Mouse (Mus musculus): ENCODE results near the gene Gpr157.

The Gpr157 gene

DNA sequence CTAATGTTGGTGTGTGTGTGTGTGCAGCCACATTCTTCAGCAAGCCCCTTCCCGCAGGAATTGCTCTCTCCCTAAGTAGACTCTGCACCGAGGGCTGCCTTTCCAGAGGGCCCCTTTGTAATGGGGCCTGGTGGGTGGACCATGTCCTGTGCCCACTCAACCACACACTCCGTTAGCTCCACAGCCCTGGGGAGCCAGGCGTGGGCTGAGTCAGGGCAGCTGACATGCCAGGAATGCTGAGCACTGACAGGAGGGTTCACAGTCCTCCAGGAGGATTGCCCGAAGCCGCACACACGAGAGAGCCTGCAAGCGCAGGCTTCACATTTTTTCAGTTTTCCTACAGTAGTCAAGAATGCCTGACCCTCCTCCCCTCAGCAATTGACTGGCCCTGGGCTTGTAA lies 17.0 kb upstream of the Gpr157 start:
- DNase-seq (ENCODE audit: low read depth), result no peak

DNA sequence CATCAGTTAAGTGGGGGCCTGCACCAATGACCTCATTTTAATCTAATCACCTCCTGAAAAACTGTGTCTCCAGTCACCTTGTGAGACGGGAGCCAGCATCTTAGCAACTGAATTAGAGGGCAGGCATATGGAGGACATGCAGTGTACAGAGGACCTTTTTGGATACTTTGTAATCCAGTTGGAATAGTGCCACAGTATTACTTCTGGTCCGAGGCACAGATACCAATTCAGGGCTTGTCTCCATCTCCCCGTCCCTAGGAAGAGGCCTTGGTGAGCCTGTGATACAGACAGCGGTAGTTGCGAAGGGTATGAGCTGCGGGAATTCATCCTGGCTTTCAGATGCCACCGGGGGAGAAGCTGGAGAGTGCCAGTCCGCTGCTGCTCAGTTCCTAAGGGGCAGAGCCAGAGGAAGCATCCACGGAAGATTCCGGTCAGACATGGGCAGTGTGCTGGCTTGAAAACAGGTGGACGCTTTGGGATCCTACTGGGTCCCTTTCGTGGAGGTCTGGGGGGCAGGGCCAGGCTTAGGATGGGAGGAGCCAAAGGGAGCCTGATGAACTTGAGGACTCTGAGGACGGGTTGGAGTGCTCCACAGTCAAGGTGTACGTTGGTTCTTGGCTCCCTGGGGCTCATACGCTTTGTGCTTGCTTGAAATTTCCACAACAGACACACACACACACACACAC lies 14.6 kb upstream of the Gpr157 start:
- DNase-seq (ENCODE audit: low read depth), result no peak

DNA sequence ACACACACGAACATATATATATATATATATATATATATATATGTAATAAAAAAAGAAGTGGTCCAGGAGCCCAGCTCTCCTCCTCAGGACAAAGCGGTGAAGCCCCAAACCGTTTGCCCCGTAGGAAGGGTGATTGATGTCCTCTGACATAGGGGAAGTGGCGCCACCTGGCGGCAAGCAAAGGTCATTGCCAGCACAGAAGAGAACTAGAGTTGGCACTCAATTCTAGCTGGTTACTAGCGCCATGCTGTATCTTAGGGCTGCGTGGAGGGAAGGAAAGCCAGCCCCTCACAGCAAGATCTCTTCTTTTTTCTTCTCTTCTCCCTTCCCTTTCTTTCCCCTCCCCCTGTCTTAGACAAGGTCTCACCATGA lies 14.1 kb upstream of the Gpr157 start:
- peak; percentile 70 for DNase-seq (ENCODE audit: low read depth)

DNA sequence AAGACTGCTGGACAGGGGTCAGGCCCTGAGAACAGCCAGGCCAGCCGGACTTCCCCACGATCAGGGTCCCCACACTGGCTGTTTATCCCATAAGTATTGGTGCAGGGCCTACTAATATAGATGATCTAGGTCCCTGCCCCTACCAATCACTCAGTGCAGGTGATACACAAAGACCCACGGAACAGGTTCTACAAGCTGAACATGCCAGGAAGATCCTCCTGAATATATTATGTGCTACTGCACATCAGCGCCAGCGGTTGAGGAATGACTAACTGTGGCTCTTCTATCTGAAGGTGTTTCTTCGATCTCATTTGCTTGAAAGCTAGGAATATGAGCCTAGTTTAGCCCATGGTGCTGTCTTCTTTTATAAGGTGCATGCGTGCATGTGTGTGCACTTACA lies 11.8 kb upstream of the Gpr157 start:
- DNase-seq (ENCODE audit: low read depth), result no peak

DNA sequence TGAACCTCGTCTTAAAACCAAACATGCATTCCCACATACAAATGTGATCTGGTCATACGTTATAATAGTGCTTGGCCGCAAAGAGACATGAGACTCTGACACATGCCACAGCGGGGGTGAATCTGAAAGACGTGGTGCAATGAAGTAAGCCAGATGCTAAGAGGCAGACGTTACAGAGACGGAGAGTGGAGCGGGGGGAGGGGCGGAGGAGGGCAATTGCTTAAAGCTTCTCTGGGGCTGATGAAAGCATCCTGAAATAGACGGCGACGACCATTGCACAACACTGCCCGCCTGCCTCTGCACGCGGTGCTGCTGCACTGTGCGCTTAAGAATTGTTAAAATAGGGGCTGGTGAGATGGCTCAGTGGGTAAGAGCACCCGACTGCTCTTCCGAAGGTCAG lies 11.0 kb upstream of the Gpr157 start:
- DNase-seq (ENCODE audit: low read depth), result peak; percentile 72

DNA sequence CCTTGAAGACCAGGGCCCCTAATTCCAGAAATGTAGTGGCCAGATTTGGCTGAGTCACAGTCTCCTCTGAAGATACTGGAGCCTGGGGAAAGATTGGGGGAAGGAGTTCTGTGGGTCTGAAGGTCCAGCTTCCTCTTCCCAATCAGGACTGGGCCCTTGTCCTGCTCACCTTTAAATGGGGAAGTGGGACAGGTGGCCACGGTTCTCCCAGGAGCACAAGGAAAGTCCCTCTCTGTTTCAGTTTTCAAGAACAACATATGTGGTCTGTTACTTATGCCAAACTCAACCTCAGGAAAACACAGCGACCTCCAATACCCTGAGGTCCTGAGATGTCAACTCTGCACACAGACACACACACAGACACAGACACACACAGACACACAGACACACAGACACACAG lies 8.5 kb upstream of the Gpr157 start:
- DNase-seq (ENCODE audit: low read depth), result no peak

DNA sequence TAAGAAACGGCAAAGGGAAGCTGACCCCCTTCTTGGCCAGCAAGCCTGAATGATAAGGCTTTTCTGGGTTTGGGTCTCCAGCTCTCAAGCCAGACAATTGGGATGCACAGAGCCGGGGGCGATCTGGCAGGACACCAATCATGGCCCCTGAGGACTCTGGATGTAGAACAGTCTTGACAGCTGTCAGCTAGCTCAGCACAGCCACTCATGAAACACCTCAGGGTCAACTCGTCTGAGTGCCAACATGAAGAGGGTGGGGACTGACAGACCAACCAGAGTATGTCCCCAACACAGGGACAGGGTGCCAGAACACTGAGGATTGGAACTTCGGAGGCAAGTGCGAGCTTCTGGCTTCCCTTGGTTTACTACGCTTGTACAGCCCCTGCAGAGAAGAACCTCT lies 7.9 kb upstream of the Gpr157 start:
- DNase-seq (ENCODE audit: low read depth), result no peak

DNA sequence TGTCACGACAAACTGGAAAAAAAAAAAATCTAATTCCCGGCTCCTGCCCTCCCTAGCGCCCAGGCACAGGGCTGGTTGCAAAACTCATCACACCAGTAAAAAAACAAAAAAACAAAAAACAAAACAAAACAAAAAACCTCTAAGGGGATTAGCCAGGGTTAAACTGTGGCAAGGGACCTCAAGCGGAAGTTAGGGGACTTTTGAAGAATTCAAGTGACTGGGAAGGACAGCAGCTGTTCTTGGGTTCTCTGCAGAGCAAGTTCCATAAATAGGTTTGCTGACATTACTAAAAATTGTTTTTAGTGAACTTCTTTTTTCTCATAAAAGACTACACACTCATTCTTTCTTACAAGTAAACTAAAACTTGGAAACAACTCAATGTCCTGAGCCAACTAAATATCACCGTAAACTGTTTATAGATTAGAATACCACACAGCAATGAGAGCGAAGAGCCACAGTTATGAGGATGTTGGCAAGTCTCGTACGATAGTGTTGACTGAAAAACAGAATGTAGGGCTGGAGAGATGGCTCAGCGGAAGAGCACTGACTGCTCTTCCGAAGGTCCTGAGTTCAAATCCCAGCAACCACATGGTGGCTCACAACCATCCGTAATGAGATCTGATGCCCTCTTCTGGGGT lies 6.7 kb upstream of the Gpr157 start:
- DNase-seq (ENCODE audit: low read depth), result no peak

DNA sequence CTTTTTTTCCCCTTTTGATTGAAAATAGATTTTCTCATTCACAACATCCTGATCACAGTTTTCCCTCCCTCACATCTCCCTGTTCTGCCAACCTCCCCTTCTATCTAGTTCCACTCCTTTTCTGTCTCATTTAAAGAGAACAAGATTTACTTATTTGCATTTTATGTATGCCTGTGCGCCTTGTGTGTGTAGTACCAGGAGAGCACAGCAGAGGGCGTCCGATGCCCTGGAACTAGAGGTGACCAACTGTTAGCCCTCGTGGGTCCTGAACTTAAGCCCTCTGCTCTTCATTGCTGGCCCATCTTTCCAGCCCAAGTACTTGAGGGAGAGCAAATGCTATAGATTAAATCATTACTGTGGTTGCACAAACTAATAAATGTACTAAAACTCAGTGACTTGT lies 1.8 kb upstream of the Gpr157 start:
- DNase-seq (ENCODE audit: low read depth), result peak; percentile 50

DNA sequence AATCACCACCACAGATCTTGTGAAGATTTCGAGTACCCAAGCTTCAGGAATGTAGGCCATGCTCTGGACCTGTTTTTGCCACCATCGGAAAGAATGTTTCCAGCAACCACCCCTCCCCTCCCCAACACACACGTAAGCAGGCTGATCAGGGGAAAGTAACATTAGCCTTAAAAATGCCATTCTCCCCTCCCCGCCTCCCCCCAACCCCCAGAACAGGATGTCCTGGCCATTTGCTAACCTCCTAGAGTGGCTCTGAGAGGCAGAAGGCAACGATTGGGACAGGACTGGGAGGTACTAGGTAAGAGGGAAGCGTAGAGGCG lies 364 bp upstream of the Gpr157 start:
- no peak for DNase-seq (ENCODE audit: low read depth)

DNA sequence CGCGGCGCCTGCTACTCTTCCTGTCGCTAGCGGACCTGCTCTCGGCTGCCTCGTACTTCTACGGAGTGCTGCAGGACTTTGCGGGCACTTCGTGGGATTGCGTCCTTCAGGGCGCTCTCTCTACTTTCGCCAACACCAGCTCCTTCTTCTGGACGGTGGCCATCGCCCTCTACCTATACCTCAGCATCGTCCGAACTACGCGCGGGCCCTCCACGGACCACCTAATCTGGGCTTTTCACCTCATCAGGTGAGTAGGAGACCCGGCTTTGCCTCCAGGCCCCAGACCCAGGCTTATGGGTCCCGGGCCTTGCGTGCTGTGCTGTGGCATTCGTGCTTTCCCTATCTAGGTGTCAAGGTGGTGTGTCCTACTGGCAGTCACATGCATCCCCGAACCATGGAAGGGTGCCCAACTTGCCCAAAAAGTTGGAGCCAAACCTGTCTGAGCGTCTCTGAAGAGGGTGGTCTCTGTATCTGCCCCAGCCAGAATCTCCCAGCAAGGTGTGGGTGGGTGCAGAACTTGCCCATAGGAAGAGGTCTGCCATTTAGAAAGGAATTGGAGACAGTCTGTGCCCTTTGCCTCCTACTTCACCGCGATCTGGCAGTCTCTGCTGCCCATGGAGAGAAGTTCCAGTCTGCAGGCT lies 845 bp downstream of the Gpr157 start:
- no peak for DNase-seq (ENCODE audit: low read depth)

DNA sequence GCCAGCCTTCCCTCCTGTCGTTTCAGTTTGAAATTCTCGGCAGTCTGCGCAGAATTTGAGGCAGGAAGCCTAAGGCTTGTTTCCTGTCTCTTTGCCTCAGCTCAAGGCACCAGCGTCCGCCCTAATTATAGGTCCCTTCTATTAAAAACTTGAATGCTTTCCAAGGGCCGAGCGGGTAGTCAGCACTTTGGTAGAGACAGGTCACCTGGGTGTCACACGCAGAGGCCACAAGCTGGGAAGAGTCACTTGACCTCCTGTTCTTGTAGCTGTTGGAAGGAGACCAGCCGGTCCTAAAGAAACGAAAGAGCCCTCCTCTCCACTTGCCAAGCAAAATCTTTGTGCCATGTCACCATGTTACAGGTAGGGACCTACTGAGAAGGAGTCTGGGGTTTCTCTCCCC lies 2.0 kb downstream of the Gpr157 start:
- DNase-seq (ENCODE audit: low read depth), result no peak

DNA sequence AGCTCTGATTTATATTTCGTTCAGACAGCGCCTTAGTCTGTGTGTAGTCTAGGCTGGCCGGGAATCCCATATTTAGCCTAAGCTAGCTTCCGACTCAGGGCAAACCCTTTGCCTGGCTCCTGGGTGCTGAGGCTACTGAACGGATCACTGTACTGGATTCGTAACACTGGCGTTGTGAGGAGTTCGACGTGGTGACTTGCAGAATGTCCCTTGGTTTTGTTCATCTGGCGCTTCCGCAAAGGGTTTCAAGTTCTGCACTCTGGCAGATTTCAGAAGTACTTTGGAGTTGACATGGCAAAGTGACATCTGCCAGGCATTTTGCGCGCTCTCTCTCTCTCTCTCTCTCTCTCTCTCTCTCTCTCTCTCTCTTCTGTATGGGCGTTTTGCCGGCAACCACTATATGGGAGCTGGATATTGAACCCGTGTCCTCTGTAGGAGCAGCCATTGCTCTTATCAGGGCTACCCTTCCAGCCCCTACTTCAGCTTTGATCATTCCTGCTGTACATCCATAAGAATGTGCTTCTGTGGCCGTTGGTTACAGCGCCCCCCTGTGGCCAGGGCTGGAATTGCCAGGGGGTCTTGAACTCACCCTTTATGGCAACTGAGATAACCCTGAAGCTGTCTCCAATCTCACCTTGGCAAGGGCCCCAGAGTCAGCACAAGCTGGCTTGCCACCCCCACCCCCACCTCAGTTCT lies 4.9 kb downstream of the Gpr157 start:
- DNase-seq (ENCODE audit: low read depth), result peak; percentile 56

DNA sequence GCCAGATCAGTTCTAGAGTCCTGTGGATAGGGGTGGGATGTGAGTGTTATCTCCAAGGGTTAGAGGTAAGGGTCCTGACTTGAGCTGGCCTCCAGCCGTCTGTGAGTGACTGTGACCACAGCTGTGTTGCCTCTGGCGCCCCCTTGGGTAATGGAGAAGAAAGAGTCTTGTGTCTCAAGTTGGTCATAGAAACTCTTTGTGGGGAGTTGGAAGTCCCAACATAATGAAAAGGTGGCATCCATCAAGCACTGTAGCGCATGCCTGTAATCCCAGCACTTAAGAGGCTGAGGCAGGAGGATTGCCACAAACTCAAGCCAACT lies 5.4 kb downstream of the Gpr157 start:
- peak; percentile 57 for DNase-seq (ENCODE audit: low read depth)

DNA sequence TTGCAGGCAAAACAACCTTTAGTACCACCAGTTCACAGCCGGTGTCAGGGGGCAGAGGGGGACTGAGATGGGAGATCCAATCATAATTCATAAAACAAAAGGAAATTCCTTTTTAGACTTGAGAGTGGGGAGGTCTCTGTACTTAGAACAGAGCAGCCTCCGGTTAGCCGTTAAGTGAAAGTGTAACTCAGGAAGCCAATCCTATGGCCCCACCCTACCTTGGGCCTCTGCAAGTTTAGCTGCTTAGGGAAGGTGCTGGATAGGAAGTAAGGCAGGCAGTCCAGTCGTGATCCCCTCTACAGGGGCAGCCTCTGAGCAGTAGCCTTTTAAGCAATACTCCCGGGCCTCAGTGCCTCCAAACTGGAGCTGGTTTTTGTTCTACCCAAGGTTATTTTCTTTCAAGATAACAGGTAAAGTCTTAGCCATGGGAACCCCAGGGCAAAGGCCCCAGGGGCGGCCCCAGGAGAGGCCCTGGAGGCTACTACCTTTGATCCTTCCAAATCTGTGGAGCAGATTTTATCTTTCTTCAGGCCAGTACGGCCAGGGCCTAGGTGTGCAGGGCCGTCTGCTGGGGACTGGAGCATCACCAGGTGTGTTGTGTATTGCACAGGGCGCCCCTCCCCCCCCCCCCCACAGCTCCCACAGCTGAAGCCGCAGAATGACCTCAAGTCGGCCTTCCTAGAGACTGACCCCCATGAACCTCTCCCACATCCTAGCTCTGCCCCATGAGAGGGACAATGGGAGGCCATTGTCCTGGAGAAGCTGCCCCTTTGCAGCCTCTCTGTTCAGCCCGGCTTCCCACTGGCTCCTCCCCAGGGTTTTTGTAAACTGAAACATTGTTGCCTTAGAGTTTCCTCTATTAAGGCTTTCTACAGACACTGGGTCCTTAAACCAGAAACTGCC lies 6.6 kb downstream of the Gpr157 start:
- DNase-seq (ENCODE audit: low read depth), result no peak

DNA sequence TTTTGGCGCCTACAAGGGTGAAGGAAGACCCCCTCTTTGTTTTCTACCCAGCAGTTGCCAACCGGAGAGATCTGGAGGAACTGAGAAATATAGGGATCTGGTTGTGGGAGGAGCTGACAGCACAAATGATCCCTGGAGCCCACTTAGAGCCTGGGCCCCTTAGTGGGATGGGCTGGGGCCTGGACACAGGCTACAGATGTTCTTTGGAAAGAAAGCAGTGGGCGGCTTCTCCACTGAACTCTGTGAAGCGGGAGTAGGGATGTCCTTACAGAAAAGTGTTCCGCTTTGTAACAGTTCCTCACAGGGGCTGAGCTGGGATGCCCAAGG lies 7.3 kb downstream of the Gpr157 start:
- no peak for DNase-seq (ENCODE audit: low read depth)

DNA sequence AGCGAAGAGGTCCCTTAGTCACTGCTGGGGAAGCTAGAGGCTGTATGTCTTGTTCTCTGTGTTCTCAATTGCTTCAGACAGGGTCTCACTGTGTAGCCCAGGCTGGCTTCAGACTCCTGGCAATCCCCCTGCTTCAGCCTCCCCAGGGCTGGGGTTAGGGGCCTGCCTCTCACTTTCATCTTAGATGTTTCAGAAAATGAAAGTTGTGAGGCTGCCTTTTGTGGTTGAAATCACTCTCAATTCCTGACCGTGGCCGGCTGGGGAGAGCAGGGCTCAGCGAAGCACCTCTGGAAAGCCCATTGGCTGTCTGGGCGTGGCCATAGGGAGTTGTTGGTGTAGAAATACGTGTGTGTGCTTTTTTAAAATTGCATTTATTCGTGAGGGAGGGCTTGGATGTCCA lies 9.1 kb downstream of the Gpr157 start:
- no peak for DNase-seq (ENCODE audit: low read depth)

DNA sequence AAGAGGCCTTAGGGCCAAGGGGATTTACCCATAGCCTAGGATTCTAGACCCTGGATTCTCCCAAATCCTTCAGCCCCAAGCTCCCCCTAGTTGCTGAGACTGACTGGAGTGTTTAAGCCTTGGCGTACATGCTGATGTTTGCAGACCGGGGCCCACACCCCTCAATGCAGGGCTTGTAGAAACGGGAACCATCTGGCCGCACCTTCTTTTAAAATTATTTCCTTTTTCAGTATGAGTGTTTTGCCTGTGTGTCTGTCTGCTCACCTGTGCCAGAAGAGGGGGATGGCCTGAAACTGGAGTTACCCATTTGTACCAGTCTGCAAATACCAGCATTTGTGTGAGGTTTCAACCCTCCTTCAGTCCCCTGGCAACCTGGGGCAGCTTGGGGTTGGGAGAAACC lies 10.7 kb downstream of the Gpr157 start:
- no peak for DNase-seq (ENCODE audit: low read depth)

DNA sequence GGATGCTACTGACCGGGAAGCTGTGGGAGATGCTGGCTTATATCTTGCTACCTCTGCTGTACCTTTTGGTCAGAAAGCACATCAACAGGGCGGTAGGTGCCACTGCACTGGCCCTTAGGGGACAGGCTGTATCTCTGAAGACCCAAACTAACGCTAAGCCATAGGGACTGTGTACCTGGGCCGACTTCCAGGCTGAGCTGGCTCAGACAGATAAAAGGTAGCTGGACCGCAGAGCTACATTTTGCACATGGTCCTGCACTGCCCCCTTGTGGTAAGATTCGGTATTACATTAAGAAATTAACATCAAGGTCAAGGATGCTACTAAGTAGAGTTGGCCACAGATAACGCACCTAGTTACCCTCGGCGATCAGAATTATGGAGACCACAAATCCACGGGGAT lies 11.7 kb downstream of the Gpr157 start:
- DNase-seq (ENCODE audit: low read depth), result peak; percentile 78

DNA sequence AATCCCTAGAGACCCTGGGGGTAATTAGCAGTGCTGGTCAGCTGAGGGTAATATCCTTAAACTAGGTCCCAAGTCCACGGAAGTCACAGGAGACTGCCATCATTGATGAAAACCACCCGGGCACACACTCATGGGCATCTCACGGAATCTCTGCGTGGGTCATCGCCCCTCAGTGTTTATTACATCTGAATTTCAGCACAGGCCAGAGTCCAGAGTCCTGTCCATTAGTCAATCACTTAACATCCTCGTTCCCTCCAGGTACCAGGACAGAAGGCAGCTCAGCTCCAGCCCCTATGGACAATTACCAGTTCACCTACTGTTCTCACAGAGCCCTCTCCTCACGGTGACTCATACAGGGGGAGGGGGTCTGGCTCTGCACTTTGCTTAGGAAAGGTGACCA lies 15.7 kb downstream of the Gpr157 start:
- DNase-seq (ENCODE audit: low read depth), result no peak

DNA sequence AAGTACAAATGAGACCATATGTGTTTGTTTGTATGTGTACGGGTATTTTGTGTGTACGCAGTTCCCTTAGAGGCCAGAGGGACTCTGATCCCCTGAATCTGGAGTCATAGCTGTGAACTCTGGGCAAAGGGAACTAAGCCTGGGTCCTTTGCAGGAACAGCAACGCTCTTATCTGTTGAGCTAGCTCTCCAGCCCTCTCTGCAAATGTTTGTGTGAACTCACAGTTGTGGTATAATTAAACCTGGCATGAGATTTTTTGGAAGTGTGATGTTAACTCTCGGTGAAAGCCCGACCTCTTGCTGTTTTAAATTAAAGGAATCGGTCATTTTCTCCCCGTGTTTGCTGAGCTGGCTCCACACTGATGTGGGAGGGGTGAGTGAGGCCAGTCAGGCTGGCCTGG lies 18.5 kb downstream of the Gpr157 start:
- DNase-seq (ENCODE audit: low read depth), result no peak

DNA sequence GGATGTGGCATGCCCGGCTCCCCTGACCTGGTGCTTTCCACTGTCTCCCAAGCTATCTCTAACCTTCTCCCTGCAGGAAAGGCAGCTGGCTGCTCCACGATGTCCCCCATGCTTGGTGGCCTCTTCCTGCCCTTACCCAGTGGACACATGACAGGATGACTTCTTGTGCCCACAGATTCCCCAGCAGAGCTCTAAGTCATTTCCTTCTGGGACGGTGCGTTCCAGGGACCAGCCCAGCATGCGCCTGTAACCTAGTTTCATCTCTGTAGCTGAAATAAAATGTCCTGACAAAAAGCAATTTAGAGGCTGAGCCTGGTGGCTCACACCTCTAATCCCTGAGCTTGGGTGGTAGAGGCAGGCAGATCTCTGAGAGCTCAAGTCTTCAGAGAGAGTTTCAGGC lies 19.5 kb downstream of the Gpr157 start:
- DNase-seq (ENCODE audit: low read depth), result peak; percentile 28

DNA sequence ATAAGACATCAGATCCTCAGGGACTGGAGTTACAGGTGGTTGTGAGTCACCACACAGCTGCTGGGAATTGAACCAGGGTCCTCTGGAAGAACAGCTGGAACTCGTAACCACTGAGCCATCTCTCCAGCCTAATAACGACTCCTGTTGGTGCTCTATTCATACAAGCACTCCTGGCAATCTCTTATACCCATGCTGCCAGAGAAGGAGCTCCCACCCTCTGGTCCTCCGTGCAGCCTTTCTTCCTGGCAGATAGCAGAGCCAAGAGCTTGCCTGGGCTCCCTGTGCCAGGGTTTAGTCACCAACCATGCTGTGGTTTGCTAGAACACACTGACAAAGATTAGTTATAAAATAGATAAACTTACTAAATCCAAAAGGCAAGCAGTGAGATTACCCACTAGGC lies 22.5 kb downstream of the Gpr157 start:
- DNase-seq (ENCODE audit: low read depth), result no peak
